Mouse (Mus musculus) megakaryocyte progenitor cell, adult 5-6 weeks (primary cell): ENCODE results near the gene Fgf14. TPM values are rescaled to one million over a fixed set of nuclear protein-coding genes. Genes with fewer than 3 reads are reported as not detected.
A peak's percentile ranks its signal among the peaks of the same experiment; 100 is the strongest.
"Not testable (repeated sequence)": the region's sequence is repeated elsewhere in the genome, so short reads cannot be mapped to it uniquely, and the experiment has no call there.

Source experiments
- ATAC-seq: replicated peaks from 2 replicates; pipeline ENCODE4 v1.8.0; 2016; ENCODE audit warnings: mild to moderate bottlenecking, moderate TSS enrichment, inconsistent platforms; ENCODE audit not compliant: poor library complexity
- total RNA-seq, 2 experiments: library from RNA; stranded (forward) in 1 of 2; stranded (reverse) in 1 of 2; fragments of 157-497, 149-512 nt in 1 of 2; fragments of 200-1000 nt in 1 of 2; gene quantifications; 2 replicates each; pipeline versions ENCODE4 v1.2.3 to v1.2.4; 2015 to 2017

The Fgf14 gene
- total RNA-seq, 2 experiments from 2014 or later: not detected

GRCm38 (mm10) chr14:124485261-124485660 lies 191.7 kb downstream of the Fgf14 start:
- ATAC-seq: no peak

- ATAC-seq: no peak
These were observed 202.8 kb downstream of the Fgf14 start for GRCm38 (mm10) chr14:124474066-124474667.

- ATAC-seq: no peak
These were observed 206.0 kb downstream of the Fgf14 start for GRCm38 (mm10) chr14:124470909-124471308.

GRCm38 (mm10) chr14:124455120-124455519 lies 221.8 kb downstream of the Fgf14 start:
- no peak for ATAC-seq

- no peak for ATAC-seq
These were observed 230.7 kb downstream of the Fgf14 start for GRCm38 (mm10) chr14:124446096-124446840.

GRCm38 (mm10) chr14:124444831-124445230 lies 232.1 kb downstream of the Fgf14 start:
- no peak for ATAC-seq

- ATAC-seq: not testable (repeated sequence)
These were observed 237.6 kb downstream of the Fgf14 start for GRCm38 (mm10) chr14:124439298-124439697.

- no peak for ATAC-seq
These were observed 265.0 kb downstream of the Fgf14 start for GRCm38 (mm10) chr14:124411890-124412289.

GRCm38 (mm10) chr14:124410945-124411344 lies 266.0 kb downstream of the Fgf14 start:
- peak; percentile 55; the same call in 1 of the 2 replicates for ATAC-seq

GRCm38 (mm10) chr14:124328391-124328790 lies 348.5 kb downstream of the Fgf14 start:
- ATAC-seq: no peak

- ATAC-seq: no peak
These were observed 357.8 kb downstream of the Fgf14 start for GRCm38 (mm10) chr14:124319017-124319718.

- ATAC-seq: no peak
These were observed 361.4 kb downstream of the Fgf14 start for GRCm38 (mm10) chr14:124315513-124315912.

- ATAC-seq: no peak
These were observed 389.9 kb downstream of the Fgf14 start for GRCm38 (mm10) chr14:124287027-124287426.

GRCm38 (mm10) chr14:124278384-124278944 lies 398.5 kb downstream of the Fgf14 start:
- no peak for ATAC-seq

GRCm38 (mm10) chr14:124266977-124267376 lies 409.9 kb downstream of the Fgf14 start:
- ATAC-seq: no peak

- no peak for ATAC-seq
These were observed 412.3 kb downstream of the Fgf14 start for GRCm38 (mm10) chr14:124264541-124265059.

- ATAC-seq: no peak
These were observed 413.7 kb downstream of the Fgf14 start for GRCm38 (mm10) chr14:124263199-124263598.

GRCm38 (mm10) chr14:124247517-124247916 lies 429.4 kb downstream of the Fgf14 start:
- ATAC-seq: no peak

- no peak for ATAC-seq
These were observed 453.5 kb downstream of the Fgf14 start for GRCm38 (mm10) chr14:124223445-124223844.

GRCm38 (mm10) chr14:124222447-124222846 lies 454.5 kb downstream of the Fgf14 start:
- no peak for ATAC-seq

GRCm38 (mm10) chr14:124220979-124221378 lies 455.9 kb downstream of the Fgf14 start:
- no peak for ATAC-seq
